21 mouse cellular contexts compared by ENCODE assay signal in genomic region chr6:96028022-96028704, GRCm38 (mm10).
A peak's percentile ranks its signal among the peaks of the same experiment; 100 is the strongest.
DNase-seq lines count a peak whose midpoint lies in the region; ATAC-seq and TF ChIP-seq lines count a peak whose summit lies in the region.
"Had no signal": no experiment of that assay in that cellular context is flagged by ENCODE, and none has a peak within 500 bp of the region (broad histone marks: within the 10 kb centered on the region; RNA-seq: fewer than 3 reads in every experiment).

No protein-coding gene starts in this region.

- no peak for TF ChIP-seq POLR2A in kidney, adult 2 months (IDR thresholded peaks at IDR 0.05; ENCODE audit: low read depth, low read length)

- no peaks in the 10 kb centered on the region for H3K27me3 ChIP-seq in kidney, adult 2 months (replicated peaks; ENCODE audit: control insufficient read depth, insufficient read depth, low read length)
- H3K27me3 ChIP-seq: forebrain, embryonic 13.5 days; heart, embryonic 13.5 days; midbrain, embryonic 13.5 days; neural tube, embryonic 15.5 days had no signal

- TF ChIP-seq CTCF in kidney, adult 2 months (conservative IDR thresholded peaks at IDR 0.05; ENCODE audit: insufficient read depth, insufficient read length, low read depth, low read length) = no peak

- peak; percentile 32 for DNase-seq in kidney, adult 2 months
- DNase-seq in kidney, adult 18-20 months = no peak
- DNase-seq in forelimb bud, embryonic 11.5 days (ENCODE audit: low read depth, low spot score) = peak; percentile 20
- DNase-seq in kidney, postnatal 14 days = peak; percentile 37
- peak; percentile 3 for DNase-seq in lung, postnatal 14 days
- DNase-seq in c-Kit-positive CD71-positive TER-119-positive erythroid progenitor cells, embryonic 14.5 days (ENCODE audit: low spot score) = no peak
- DNase-seq in gastrocnemius, postnatal 25 days = no peak
- DNase-seq: adrenal gland, postnatal 36 days; B cell, adult 2 months; cerebellum, adult 9-10 months; layer of hippocampus, adult 9-11 months; liver; right cerebral cortex, postnatal 4 days; thymus, postnatal 14 days had no signal

- peak overlapping the region; percentile 50 for H3K27ac ChIP-seq in kidney, adult 2 months (ENCODE audit: insufficient read depth, low read depth, low read length)
- H3K27ac ChIP-seq: forebrain, embryonic 13.5 days; heart, embryonic 13.5 days; midbrain, embryonic 13.5 days; neural tube, embryonic 15.5 days had no signal

- no peak for ATAC-seq in monocyte, adult 5-6 weeks (replicated peaks; ENCODE audit: insufficient number of reproducible peaks, low FRiP score, low TSS enrichment, poor library complexity, severe bottlenecking)
- ATAC-seq: forebrain, embryonic 13.5 days; midbrain, embryonic 13.5 days; Patski had no signal

- 35% methylated on average over 7 of the region's 7 CpGs for WGBS in kidney, adult 2 months

- H3K36me3 ChIP-seq in kidney, adult 2 months (ENCODE audit: control insufficient read depth, insufficient read depth, low read length) = no peaks in the 10 kb centered on the region
- H3K36me3 ChIP-seq: heart, embryonic 13.5 days; midbrain, embryonic 13.5 days; neural tube, embryonic 15.5 days had no signal

- no peak overlapping the region for H3K4me3 ChIP-seq in kidney, adult 2 months (ENCODE audit: insufficient read depth, low read depth, low read length)
- H3K4me3 ChIP-seq: forebrain, embryonic 13.5 days; heart, embryonic 13.5 days; midbrain, embryonic 13.5 days; myocyte; neural tube, embryonic 15.5 days had no signal

- peaks cover 2% of the 10 kb centered on the region; the same call in 1 of the 2 replicates for H3K4me1 ChIP-seq in kidney, adult 2 months (ENCODE audit: control insufficient read depth, insufficient read depth, low read length)
- H3K4me1 ChIP-seq: forebrain, embryonic 13.5 days; heart, embryonic 13.5 days; midbrain, embryonic 13.5 days; neural tube, embryonic 15.5 days had no signal

Comparison
In these comparisons a context has a peak if more than half of its experiments do, and no peak if none do; other contexts are left out.
1. DNase-seq: peak in kidney, adult 2 months (single experiment), forelimb bud, embryonic 11.5 days (single experiment), kidney, postnatal 14 days (single experiment) and lung, postnatal 14 days (single experiment); none in kidney, adult 18-20 months (single experiment), c-Kit-positive CD71-positive TER-119-positive erythroid progenitor cells, embryonic 14.5 days (single experiment) and gastrocnemius, postnatal 25 days (single experiment).